Mouse (Mus musculus) midbrain, embryonic 11.5 days (tissue): ENCODE measurements at regions not wholly inside any gene's neighbourhood (a gene's known extent, or its start where the extent isn't known, plus 50 kb on each side); places are given as distances from the start of the nearest gene placed in this dataset.

Experiments
- ATAC-seq: fragments of 200-750 bp; cut with Nextera tagmentation; 2 replicates; pipeline ENCODE4 v1.8.0; 2017; ENCODE audit warnings: moderate TSS enrichment, moderate library complexity; ENCODE audit not compliant: low FRiP score
- DNase-seq: peaks from one replicate; pipeline ENCODE4 v3.0.0; 2015; ENCODE audit warnings: low spot score; ENCODE audit errors: missing footprints
- H3K27ac ChIP-seq: fragments of 300-500 bp; sonication (generic); 2 replicates; pipeline ENCODE4 v1.5.1; 2014; ENCODE audit warnings: low read depth, low read length
- H3K27me3 ChIP-seq: fragments of 300-500 bp; sonication (generic); 2 replicates; pipeline ENCODE4 v1.6.1; 2014; ENCODE audit warnings: mild to moderate bottlenecking, low read length, moderate library complexity, mixed read lengths; ENCODE audit not compliant: control insufficient read depth, insufficient read depth
- H3K36me3 ChIP-seq: fragments of 300-500 bp; sonication (generic); 2 replicates; pipeline ENCODE4 v1.6.1; 2014; ENCODE audit warnings: mild to moderate bottlenecking, low read length, moderate library complexity, mixed read lengths; ENCODE audit not compliant: control insufficient read depth, insufficient read depth
- H3K4me1 ChIP-seq: fragments of 300-500 bp; sonication (generic); 2 replicates; pipeline ENCODE4 v1.6.1; 2014; ENCODE audit warnings: low read length; ENCODE audit not compliant: control insufficient read depth, insufficient read depth
- H3K4me2 ChIP-seq: fragments of 300-500 bp; sonication (generic); 2 replicates; pipeline ENCODE4 v1.6.1; 2014; ENCODE audit warnings: mild to moderate bottlenecking, moderate library complexity
- H3K4me3 ChIP-seq: fragments of 300-500 bp; sonication (generic); 2 replicates; pipeline ENCODE4 v1.5.1; 2014; ENCODE audit warnings: low read depth, low read length
- H3K9ac ChIP-seq: fragments of 300-500 bp; sonication (generic); 2 replicates; pipeline ENCODE4 v1.6.1; 2014; ENCODE audit warnings: low read length
- H3K9me3 ChIP-seq: fragments of 300-500 bp; sonication (generic); 2 replicates; pipeline ENCODE4 v1.6.1; 2016; ENCODE audit warnings: low read length; ENCODE audit not compliant: control insufficient read depth
- whole genome bisulfite sequencing: fragments of 180-500 bp; shearing (Covaris S2); extraction: QIAGEN DNeasy Blood & Tissue Kit; methylation state at CpG from one replicate; pipeline ENCODE4 v1.1.7; 2014; 5-methylcytosine and 5-hydroxymethylcytosine counted together

GRCm38 (mm10) chr12:25451156-25451555 is 354.2 kb upstream of the Id2 start:
- H3K9me3 ChIP-seq, result no peaks in the 10 kb centered on the region
- 88% methylated on average over 2 of the region's 2 CpGs for WGBS
- H3K4me2 ChIP-seq, result no peak overlapping the region
- peaks cover 3% of the 10 kb centered on the region; the same call in 1 of the 2 replicates for H3K4me1 ChIP-seq
- no peak overlapping the region for H3K4me3 ChIP-seq
- peak; percentile 76 for DNase-seq
- H3K27me3 ChIP-seq, result no peaks in the 10 kb centered on the region
- no peak for ATAC-seq
- no peaks in the 10 kb centered on the region for H3K36me3 ChIP-seq
- no peak overlapping the region for H3K9ac ChIP-seq
- H3K27ac ChIP-seq, result no peak overlapping the region

GRCm38 (mm10) chr12:25444355-25444754 is 347.4 kb upstream of the Id2 start:
- Histone ChIP-seq H3K4me2 (no peak overlapping the region), H3K4me3 (no peak overlapping the region), H3K36me3 (no peaks in the 10 kb centered on the region), H3K9ac (no peak overlapping the region), H3K27me3 (no peaks in the 10 kb centered on the region), H3K27ac (no peak overlapping the region), H3K4me1 (no peaks in the 10 kb centered on the region), H3K9me3 (no peaks in the 10 kb centered on the region)
- WGBS, result 80% methylated on average over 2 of the region's 2 CpGs
- ATAC-seq, result no peak
- peak; percentile 45 for DNase-seq

- Histone ChIP-seq H3K27ac (no peak overlapping the region), H3K4me3 (no peak overlapping the region), H3K4me2 (no peak overlapping the region), H3K9ac (no peak overlapping the region), H3K27me3 (no peaks in the 10 kb centered on the region), H3K36me3 (no peaks in the 10 kb centered on the region), H3K4me1 (no peaks in the 10 kb centered on the region), H3K9me3 (no peaks in the 10 kb centered on the region)
- peak; percentile 19 for DNase-seq
- WGBS, result 97% methylated on average over 7 of the region's 7 CpGs
- ATAC-seq, result no peak
Measured at GRCm38 (mm10) chr12:25439029-25439551, 342.1 kb upstream of the Id2 start.

- Histone ChIP-seq H3K4me3 (no peak overlapping the region), H3K4me2 (no peak overlapping the region), H3K4me1 (no peaks in the 10 kb centered on the region), H3K9me3 (no peaks in the 10 kb centered on the region), H3K36me3 (no peaks in the 10 kb centered on the region), H3K27ac (no peak overlapping the region), H3K9ac (no peak overlapping the region), H3K27me3 (no peaks in the 10 kb centered on the region)
- 63% methylated on average over 8 of the region's 8 CpGs for WGBS
- ATAC-seq, result no peak
- peak; percentile 81 for DNase-seq
Measured at GRCm38 (mm10) chr12:25438217-25439028, 341.5 kb upstream of the Id2 start.

- H3K36me3 ChIP-seq, result no peaks in the 10 kb centered on the region
- no peaks in the 10 kb centered on the region for H3K4me1 ChIP-seq
- no peak overlapping the region for H3K9ac ChIP-seq
- no peak for DNase-seq
- no peak overlapping the region for H3K4me2 ChIP-seq
- H3K27me3 ChIP-seq, result no peaks in the 10 kb centered on the region
- WGBS, result 79% methylated on average over 4 of the region's 4 CpGs
- no peak for ATAC-seq
- no peaks in the 10 kb centered on the region for H3K9me3 ChIP-seq
- H3K4me3 ChIP-seq, result no peak overlapping the region
- no peak overlapping the region for H3K27ac ChIP-seq
Measured at GRCm38 (mm10) chr12:25437556-25437955, 340.6 kb upstream of the Id2 start.

GRCm38 (mm10) chr12:25436220-25436911 is 339.4 kb upstream of the Id2 start:
- Histone ChIP-seq H3K27me3 (no peaks in the 10 kb centered on the region), H3K4me1 (no peaks in the 10 kb centered on the region), H3K4me3 (no peak overlapping the region), H3K4me2 (no peak overlapping the region), H3K36me3 (no peaks in the 10 kb centered on the region), H3K27ac (no peak overlapping the region), H3K9ac (no peak overlapping the region), H3K9me3 (no peaks in the 10 kb centered on the region)
- no peak for ATAC-seq
- WGBS, result 90% methylated on average over 6 of the region's 6 CpGs
- peak; percentile 73 for DNase-seq

- no peaks in the 10 kb centered on the region for H3K27me3 ChIP-seq
- 94% methylated on average over 6 of the region's 6 CpGs for WGBS
- DNase-seq, result no peak
- H3K4me3 ChIP-seq, result no peak overlapping the region
- no peak for ATAC-seq
- H3K9me3 ChIP-seq, result no peaks in the 10 kb centered on the region
- no peak overlapping the region for H3K9ac ChIP-seq
- H3K4me1 ChIP-seq, result no peaks in the 10 kb centered on the region
- H3K36me3 ChIP-seq, result no peaks in the 10 kb centered on the region
- H3K27ac ChIP-seq, result no peak overlapping the region
- H3K4me2 ChIP-seq, result no peak overlapping the region
Measured at GRCm38 (mm10) chr12:25432796-25433195, 335.9 kb upstream of the Id2 start.

- 90% methylated on average over 4 of the region's 4 CpGs for WGBS
- Histone ChIP-seq H3K4me2 (no peak overlapping the region), H3K4me3 (no peak overlapping the region), H3K9ac (no peak overlapping the region), H3K9me3 (no peaks in the 10 kb centered on the region), H3K36me3 (no peaks in the 10 kb centered on the region), H3K27me3 (no peaks in the 10 kb centered on the region), H3K27ac (no peak overlapping the region), H3K4me1 (no peaks in the 10 kb centered on the region)
- DNase-seq (peak; percentile 72), ATAC-seq (no peak)
Measured at GRCm38 (mm10) chr12:25430911-25431310, 334.0 kb upstream of the Id2 start.
